Mouse (Mus musculus): ENCODE measurements at regions not wholly inside any gene's neighbourhood (a gene's known extent, or its start where the extent isn't known, plus 50 kb on each side); places are given as distances from the start of the nearest gene placed in this dataset.

- TF ChIP-seq CTCF (IDR thresholded peaks at IDR 0.05; ENCODE audit: low read depth) (no peak), EP300 (optimal IDR thresholded peaks at IDR 0.05) (no peak)
Measured at GRCm38 (mm10) chr16:5347151-5347550, 91.4 kb upstream of the Eef2kmt start.

Data from stomach, postnatal 0 days (tissue).